Mouse (Mus musculus): ENCODE data around the gene Islr2. TPM values are rescaled to one million over a fixed set of nuclear protein-coding genes. Genes with fewer than 3 reads are reported as not detected.
"Not testable (repeated sequence)": the region's sequence is repeated elsewhere in the genome, so short reads cannot be mapped to it uniquely, and the experiment has no call there.

The Islr2 gene
- 13.2 and 13.5 TPM in 2 replicates for polyA plus RNA-seq (2014; fragmentation: Nextera tagmentation; extraction: Ambion mirVana)

- H3K9me3 ChIP-seq (ENCODE audit: control insufficient read depth, low read length) = no peaks in the 10 kb centered on the region
- peak within 1 kb of the TSS; percentile 39; the same call in 1 of the 2 replicates for H3K9ac ChIP-seq (replicated peaks; ENCODE audit: low read depth, low read length)
- peak within 1 kb of the TSS; percentile 31 for H3K4me2 ChIP-seq (ENCODE audit: low read depth, low read length)
- H3K4me1 ChIP-seq (ENCODE audit: control insufficient read depth, insufficient read depth, low read length) = peaks cover 13% of the 10 kb centered on the region; the same call in 1 of the 2 replicates
- WGBS = under 1% methylated on average over 42 of the region's 42 CpGs
- peak; percentile 73 for ATAC-seq (ENCODE audit: low read depth)
- H3K27me3 ChIP-seq (ENCODE audit: control insufficient read depth, insufficient read depth, low read length) = peaks cover 47% of the 10 kb centered on the region
- no peaks in the 10 kb centered on the region for H3K36me3 ChIP-seq (ENCODE audit: control insufficient read depth, insufficient read depth, low read length)
- H3K4me3 ChIP-seq (ENCODE audit: low read depth, low read length) = peak within 1 kb of the TSS; percentile 24
- peak within 1 kb of the TSS; percentile 35; the same call in 1 of the 2 replicates for H3K27ac ChIP-seq (ENCODE audit: low read depth, low read length)
These were observed at the start of gene Islr2, which contains the start of gene Islr for GRCm38 (mm10) chr9:58203516-58204447. Gene Islr2 (minus strand): TSS chr9:58204319. Gene Islr (minus strand): TSS chr9:58204306.

GRCm38 (mm10) chr9:58253805-58254122 lies 49.6 kb upstream of the Islr2 start:
- Histone ChIP-seq H3K4me3 (ENCODE audit: low read depth, low read length) (peak overlapping the region; percentile 88), H3K27ac (ENCODE audit: low read depth, low read length) (peak overlapping the region; percentile 75), H3K4me2 (ENCODE audit: low read depth, low read length) (peak overlapping the region; percentile 76), H3K9ac (replicated peaks; ENCODE audit: low read depth, low read length) (peak overlapping the region; percentile 86)
- not testable (repeated sequence) for ATAC-seq (ENCODE audit: low read depth); H3K9me3 ChIP-seq (ENCODE audit: control insufficient read depth, low read length); H3K36me3 ChIP-seq (ENCODE audit: control insufficient read depth, insufficient read depth, low read length); H3K27me3 ChIP-seq (ENCODE audit: control insufficient read depth, insufficient read depth, low read length); H3K4me1 ChIP-seq (ENCODE audit: control insufficient read depth, insufficient read depth, low read length)
- 66% methylated on average over 5 of the region's 5 CpGs for WGBS

GRCm38 (mm10) chr9:58253033-58253804 lies 49.1 kb upstream of the Islr2 start, which contains the start of gene Stoml1:
Gene Stoml1 (plus strand): TSS chr9:58253164.
- H3K27ac ChIP-seq (ENCODE audit: low read depth, low read length) = peak within 1 kb of the TSS; percentile 75
- H3K36me3 ChIP-seq (ENCODE audit: control insufficient read depth, insufficient read depth, low read length) = 0 out of 2 replicates have a peak, but pooled peaks cover 9% of the 10 kb centered on the region
- peak within 1 kb of the TSS; percentile 86 for H3K9ac ChIP-seq (replicated peaks; ENCODE audit: low read depth, low read length)
- peak; percentile 98 for ATAC-seq (ENCODE audit: low read depth)
- no peaks in the 10 kb centered on the region for H3K27me3 ChIP-seq (ENCODE audit: control insufficient read depth, insufficient read depth, low read length)
- peak within 1 kb of the TSS; percentile 76 for H3K4me2 ChIP-seq (ENCODE audit: low read depth, low read length)
- H3K4me1 ChIP-seq (ENCODE audit: control insufficient read depth, insufficient read depth, low read length) = peaks cover 5% of the 10 kb centered on the region; the same call in 1 of the 2 replicates
- no peaks in the 10 kb centered on the region for H3K9me3 ChIP-seq (ENCODE audit: control insufficient read depth, low read length)
- H3K4me3 ChIP-seq (ENCODE audit: low read depth, low read length) = peak within 1 kb of the TSS; percentile 88
- under 1% methylated on average over 31 of the region's 31 CpGs for WGBS

- H3K4me2 ChIP-seq (ENCODE audit: low read depth, low read length); H3K27me3 ChIP-seq (ENCODE audit: control insufficient read depth, insufficient read depth, low read length); H3K4me1 ChIP-seq (ENCODE audit: control insufficient read depth, insufficient read depth, low read length); H3K36me3 ChIP-seq (ENCODE audit: control insufficient read depth, insufficient read depth, low read length); H3K4me3 ChIP-seq (ENCODE audit: low read depth, low read length); H3K9me3 ChIP-seq (ENCODE audit: control insufficient read depth, low read length); H3K9ac ChIP-seq (replicated peaks; ENCODE audit: low read depth, low read length); H3K27ac ChIP-seq (ENCODE audit: low read depth, low read length); ATAC-seq (ENCODE audit: low read depth): not testable (repeated sequence)
- 100% methylated on average over 1 of the region's 1 CpGs for WGBS
These were observed 46.6 kb upstream of the Islr2 start for GRCm38 (mm10) chr9:58250730-58251129.

- Histone ChIP-seq H3K27me3 (ENCODE audit: control insufficient read depth, insufficient read depth, low read length) (no peaks in the 10 kb centered on the region), H3K4me2 (ENCODE audit: low read depth, low read length) (peak overlapping the region; percentile 52; the same call in 1 of the 2 replicates), H3K36me3 (ENCODE audit: control insufficient read depth, insufficient read depth, low read length) (no peaks in the 10 kb centered on the region), H3K9ac (replicated peaks; ENCODE audit: low read depth, low read length) (no peak overlapping the region), H3K4me1 (ENCODE audit: control insufficient read depth, insufficient read depth, low read length) (peaks cover 9% of the 10 kb centered on the region; the same call in 1 of the 2 replicates), H3K4me3 (ENCODE audit: low read depth, low read length) (no peak overlapping the region), H3K27ac (ENCODE audit: low read depth, low read length) (0 out of 2 replicates have a peak overlapping the region, but pooled peaks have one; percentile 12), H3K9me3 (ENCODE audit: control insufficient read depth, low read length) (no peaks in the 10 kb centered on the region)
- 74% methylated on average over 8 of the region's 8 CpGs for WGBS
- ATAC-seq (ENCODE audit: low read depth) = no peak
These were observed 46.2 kb upstream of the Islr2 start for GRCm38 (mm10) chr9:58250322-58250721.

GRCm38 (mm10) chr9:58249592-58250192 lies 45.6 kb upstream of the Islr2 start, which contains the start of gene Pml:
Gene Pml (minus strand): TSS chr9:58249786.
- H3K27me3 ChIP-seq (ENCODE audit: control insufficient read depth, insufficient read depth, low read length) = no peaks in the 10 kb centered on the region
- 0 out of 2 replicates have a peak within 1 kb of the TSS, but pooled peaks have one; percentile 12 for H3K27ac ChIP-seq (ENCODE audit: low read depth, low read length)
- H3K36me3 ChIP-seq (ENCODE audit: control insufficient read depth, insufficient read depth, low read length) = no peaks in the 10 kb centered on the region
- no peak for ATAC-seq (ENCODE audit: low read depth)
- peaks cover 9% of the 10 kb centered on the region; the same call in 1 of the 2 replicates for H3K4me1 ChIP-seq (ENCODE audit: control insufficient read depth, insufficient read depth, low read length)
- peak within 1 kb of the TSS; percentile 52 for H3K4me2 ChIP-seq (ENCODE audit: low read depth, low read length)
- H3K9me3 ChIP-seq (ENCODE audit: control insufficient read depth, low read length) = no peaks in the 10 kb centered on the region
- 3% methylated on average over 16 of the region's 16 CpGs for WGBS
- H3K9ac ChIP-seq (replicated peaks; ENCODE audit: low read depth, low read length) = peak within 1 kb of the TSS; percentile 39; the same call in 1 of the 2 replicates
- peak within 1 kb of the TSS; percentile 29 for H3K4me3 ChIP-seq (ENCODE audit: low read depth, low read length)

GRCm38 (mm10) chr9:58248746-58249413 lies 44.8 kb upstream of the Islr2 start:
- Histone ChIP-seq H3K4me3 (ENCODE audit: low read depth, low read length) (peak overlapping the region; percentile 29; the same call in 1 of the 2 replicates), H3K27ac (ENCODE audit: low read depth, low read length) (no peak overlapping the region), H3K4me2 (ENCODE audit: low read depth, low read length) (peak overlapping the region; percentile 52), H3K9ac (replicated peaks; ENCODE audit: low read depth, low read length) (peak overlapping the region; percentile 39; the same call in 1 of the 2 replicates), H3K9me3 (ENCODE audit: control insufficient read depth, low read length) (no peaks in the 10 kb centered on the region), H3K27me3 (ENCODE audit: control insufficient read depth, insufficient read depth, low read length) (no peaks in the 10 kb centered on the region), H3K4me1 (ENCODE audit: control insufficient read depth, insufficient read depth, low read length) (peaks cover 8% of the 10 kb centered on the region; the same call in 1 of the 2 replicates), H3K36me3 (ENCODE audit: control insufficient read depth, insufficient read depth, low read length) (no peaks in the 10 kb centered on the region)
- 50% methylated on average over 7 of the region's 7 CpGs for WGBS
- no peak for ATAC-seq (ENCODE audit: low read depth)

Measured in neural tube, embryonic 14.5 days (tissue).